Mouse (Mus musculus): Measurements from ENCODE around the gene Tuba3a. TPM values are rescaled to one million over a fixed set of nuclear protein-coding genes. Genes with fewer than 3 reads are reported as not detected.

Gene Tuba3a
- polyA plus RNA-seq, 2 experiments = 0.47 TPM; not detected in 1

GRCm38 (mm10) chr6:125241566-125241965, 44.3 kb downstream of the Tuba3a start:
- Histone ChIP-seq H3K36me3 (ENCODE audit: control insufficient read depth, insufficient read depth, low read length) (no peaks in the 10 kb centered on the region), H3K27ac (replicated peaks; ENCODE audit: low read depth, low read length) (no peak overlapping the region), H3K4me3 (replicated peaks; ENCODE audit: low read length) (no peak overlapping the region), H3K27me3 (ENCODE audit: control insufficient read depth, insufficient read depth, low read length) (no peaks in the 10 kb centered on the region), H3K4me1 (ENCODE audit: control insufficient read depth, insufficient read depth, low read length) (no peaks in the 10 kb centered on the region), H3K4me2 (replicated peaks; ENCODE audit: low read depth, low read length, severe bottlenecking) (no peak overlapping the region), H3K9ac (ENCODE audit: low read depth, low read length, severe bottlenecking) (no peak overlapping the region), H3K9me3 (ENCODE audit: control insufficient read depth, low read length) (no peaks in the 10 kb centered on the region)
- WGBS = 76% methylated on average over 8 of the region's 8 CpGs
- DNase-seq (ENCODE audit: low spot score) (no peak), ATAC-seq (ENCODE audit: low FRiP score, low read depth) (no peak)
- TF ChIP-seq POLR2A (IDR thresholded peaks at IDR 0.05; ENCODE audit: borderline replicate concordance, extremely low read depth, insufficient read depth, insufficient read length) = no peak

- no peak for TF ChIP-seq POLR2A (IDR thresholded peaks at IDR 0.05; ENCODE audit: borderline replicate concordance, extremely low read depth, insufficient read depth, insufficient read length)
- 72% methylated on average over 5 of the region's 5 CpGs for WGBS
- ATAC-seq (ENCODE audit: low FRiP score, low read depth) (no peak), DNase-seq (ENCODE audit: low spot score) (no peak)
- H3K27me3 ChIP-seq (ENCODE audit: control insufficient read depth, insufficient read depth, low read length) = no peaks in the 10 kb centered on the region
- no peak overlapping the region for H3K4me2 ChIP-seq (replicated peaks; ENCODE audit: low read depth, low read length, severe bottlenecking)
- H3K9ac ChIP-seq (ENCODE audit: low read depth, low read length, severe bottlenecking) = no peak overlapping the region
- no peak overlapping the region for H3K4me3 ChIP-seq (replicated peaks; ENCODE audit: low read length)
- no peak overlapping the region for H3K27ac ChIP-seq (replicated peaks; ENCODE audit: low read depth, low read length)
- H3K9me3 ChIP-seq (ENCODE audit: control insufficient read depth, low read length) = no peaks in the 10 kb centered on the region
- no peaks in the 10 kb centered on the region for H3K36me3 ChIP-seq (ENCODE audit: control insufficient read depth, insufficient read depth, low read length)
- no peaks in the 10 kb centered on the region for H3K4me1 ChIP-seq (ENCODE audit: control insufficient read depth, insufficient read depth, low read length)
These were observed 45.2 kb downstream of the Tuba3a start for GRCm38 (mm10) chr6:125240617-125241016.

- Histone ChIP-seq H3K9ac (ENCODE audit: low read depth, low read length, severe bottlenecking) (no peak overlapping the region), H3K4me1 (ENCODE audit: control insufficient read depth, insufficient read depth, low read length) (no peaks in the 10 kb centered on the region), H3K27me3 (ENCODE audit: control insufficient read depth, insufficient read depth, low read length) (no peaks in the 10 kb centered on the region), H3K4me3 (replicated peaks; ENCODE audit: low read length) (no peak overlapping the region), H3K27ac (replicated peaks; ENCODE audit: low read depth, low read length) (no peak overlapping the region), H3K4me2 (replicated peaks; ENCODE audit: low read depth, low read length, severe bottlenecking) (no peak overlapping the region), H3K9me3 (ENCODE audit: control insufficient read depth, low read length) (no peaks in the 10 kb centered on the region), H3K36me3 (ENCODE audit: control insufficient read depth, insufficient read depth, low read length) (no peaks in the 10 kb centered on the region)
- ATAC-seq (ENCODE audit: low FRiP score, low read depth) = no peak
- no peak for DNase-seq (ENCODE audit: low spot score)
- WGBS = 90% methylated on average over 5 of the region's 5 CpGs
- no peak for TF ChIP-seq POLR2A (IDR thresholded peaks at IDR 0.05; ENCODE audit: borderline replicate concordance, extremely low read depth, insufficient read depth, insufficient read length)
These were observed 46.3 kb downstream of the Tuba3a start for GRCm38 (mm10) chr6:125239547-125239946.

GRCm38 (mm10) chr6:125238396-125238795, 47.4 kb downstream of the Tuba3a start:
- ATAC-seq (ENCODE audit: low FRiP score, low read depth) (no peak), DNase-seq (ENCODE audit: low spot score) (no peak)
- no peak overlapping the region for H3K9ac ChIP-seq (ENCODE audit: low read depth, low read length, severe bottlenecking)
- H3K4me2 ChIP-seq (replicated peaks; ENCODE audit: low read depth, low read length, severe bottlenecking) = no peak overlapping the region
- H3K27me3 ChIP-seq (ENCODE audit: control insufficient read depth, insufficient read depth, low read length) = no peaks in the 10 kb centered on the region
- H3K27ac ChIP-seq (replicated peaks; ENCODE audit: low read depth, low read length) = no peak overlapping the region
- H3K4me1 ChIP-seq (ENCODE audit: control insufficient read depth, insufficient read depth, low read length) = no peaks in the 10 kb centered on the region
- no peaks in the 10 kb centered on the region for H3K9me3 ChIP-seq (ENCODE audit: control insufficient read depth, low read length)
- no peaks in the 10 kb centered on the region for H3K36me3 ChIP-seq (ENCODE audit: control insufficient read depth, insufficient read depth, low read length)
- no peak overlapping the region for H3K4me3 ChIP-seq (replicated peaks; ENCODE audit: low read length)
- WGBS = 59% methylated on average over 6 of the region's 6 CpGs
- TF ChIP-seq POLR2A (IDR thresholded peaks at IDR 0.05; ENCODE audit: borderline replicate concordance, extremely low read depth, insufficient read depth, insufficient read length) = no peak

- Histone ChIP-seq H3K4me1 (ENCODE audit: control insufficient read depth, insufficient read depth, low read length) (no peaks in the 10 kb centered on the region), H3K9me3 (ENCODE audit: control insufficient read depth, low read length) (no peaks in the 10 kb centered on the region), H3K4me3 (replicated peaks; ENCODE audit: low read length) (no peak overlapping the region), H3K4me2 (replicated peaks; ENCODE audit: low read depth, low read length, severe bottlenecking) (no peak overlapping the region), H3K27me3 (ENCODE audit: control insufficient read depth, insufficient read depth, low read length) (no peaks in the 10 kb centered on the region), H3K27ac (replicated peaks; ENCODE audit: low read depth, low read length) (no peak overlapping the region), H3K36me3 (ENCODE audit: control insufficient read depth, insufficient read depth, low read length) (no peaks in the 10 kb centered on the region), H3K9ac (ENCODE audit: low read depth, low read length, severe bottlenecking) (no peak overlapping the region)
- DNase-seq (ENCODE audit: low spot score) (no peak), ATAC-seq (ENCODE audit: low FRiP score, low read depth) (no peak)
- TF ChIP-seq POLR2A (IDR thresholded peaks at IDR 0.05; ENCODE audit: borderline replicate concordance, extremely low read depth, insufficient read depth, insufficient read length) = no peak
- WGBS = 78% methylated on average over 4 of the region's 4 CpGs
These were observed 48.4 kb downstream of the Tuba3a start for GRCm38 (mm10) chr6:125237421-125237820.

GRCm38 (mm10) chr6:125236782-125237181, 49.1 kb downstream of the Tuba3a start, which contains the start of gene Cd27:
TSS of gene Cd27 (minus strand) at chr6:125237010.
- DNase-seq (ENCODE audit: low spot score) (no peak), ATAC-seq (ENCODE audit: low FRiP score, low read depth) (no peak)
- peaks cover 3% of the 10 kb centered on the region for H3K4me1 ChIP-seq (ENCODE audit: control insufficient read depth, insufficient read depth, low read length)
- 49% methylated on average over 6 of the region's 6 CpGs for WGBS
- H3K9ac ChIP-seq (ENCODE audit: low read depth, low read length, severe bottlenecking) = no peak within 1 kb of the TSS
- H3K9me3 ChIP-seq (ENCODE audit: control insufficient read depth, low read length) = no peaks in the 10 kb centered on the region
- H3K27me3 ChIP-seq (ENCODE audit: control insufficient read depth, insufficient read depth, low read length) = no peaks in the 10 kb centered on the region
- H3K36me3 ChIP-seq (ENCODE audit: control insufficient read depth, insufficient read depth, low read length) = no peaks in the 10 kb centered on the region
- H3K4me2 ChIP-seq (replicated peaks; ENCODE audit: low read depth, low read length, severe bottlenecking) = no peak within 1 kb of the TSS
- H3K27ac ChIP-seq (replicated peaks; ENCODE audit: low read depth, low read length) = no peak within 1 kb of the TSS
- H3K4me3 ChIP-seq (replicated peaks; ENCODE audit: low read length) = no peak within 1 kb of the TSS
- TF ChIP-seq POLR2A (IDR thresholded peaks at IDR 0.05; ENCODE audit: borderline replicate concordance, extremely low read depth, insufficient read depth, insufficient read length) = no peak
